Mouse (Mus musculus): ENCODE data around the gene Txndc5.
A peak's percentile ranks its signal among the peaks of the same experiment; 100 is the strongest.

Gene Txndc5

DNA sequence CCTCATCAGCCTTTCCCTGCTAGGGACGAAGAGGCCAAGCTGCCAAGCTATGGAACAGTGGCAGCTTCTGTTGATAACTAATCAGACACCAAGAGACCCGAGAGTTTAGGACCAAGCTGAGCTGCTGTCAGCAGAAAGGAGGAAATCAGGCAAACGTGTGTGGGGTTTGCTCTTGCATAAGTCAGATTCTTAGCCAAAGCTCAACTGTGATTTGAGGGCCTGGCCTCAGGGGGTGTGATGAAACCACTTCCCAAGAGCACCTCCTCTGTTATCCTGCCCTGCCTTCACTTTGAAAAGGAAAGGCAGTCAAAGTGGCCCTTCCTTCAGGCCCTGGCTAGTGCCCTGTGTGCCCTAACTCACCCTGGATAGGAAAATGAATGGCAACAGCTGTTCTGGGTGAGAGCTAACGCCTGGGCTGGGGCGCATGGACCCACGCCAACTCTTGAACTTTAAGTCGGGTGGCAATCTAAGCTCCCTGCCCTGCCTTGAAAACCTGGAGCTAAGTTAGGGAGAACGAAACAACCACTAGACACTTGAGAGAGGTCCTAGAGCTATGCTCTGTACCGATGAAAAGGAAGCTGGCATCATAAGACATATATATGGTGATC is at the start of gene Txndc5:
Gene Txndc5 (minus strand): TSS at position 138 of the 608 bp plus-strand sequence.
- no peak for DNase-seq (ENCODE audit: inconsistent age in 2 of 2, low spot score in 1 of 2)

GRCm38 (mm10) chr13:38574668-38575067 is 46.0 kb upstream of the Txndc5 start:
- DNase-seq (ENCODE audit: inconsistent age in 2 of 2, low spot score in 1 of 2) = no peak

- DNase-seq (ENCODE audit: inconsistent age in 2 of 2, low spot score in 1 of 2) = peak; percentile 12 to 74
These were observed 44.7 kb upstream of the Txndc5 start for GRCm38 (mm10) chr13:38573281-38573680.

GRCm38 (mm10) chr13:38565245-38565644 is 36.6 kb upstream of the Txndc5 start:
- no peak for DNase-seq (ENCODE audit: inconsistent age in 2 of 2, low spot score in 1 of 2)

DNA sequence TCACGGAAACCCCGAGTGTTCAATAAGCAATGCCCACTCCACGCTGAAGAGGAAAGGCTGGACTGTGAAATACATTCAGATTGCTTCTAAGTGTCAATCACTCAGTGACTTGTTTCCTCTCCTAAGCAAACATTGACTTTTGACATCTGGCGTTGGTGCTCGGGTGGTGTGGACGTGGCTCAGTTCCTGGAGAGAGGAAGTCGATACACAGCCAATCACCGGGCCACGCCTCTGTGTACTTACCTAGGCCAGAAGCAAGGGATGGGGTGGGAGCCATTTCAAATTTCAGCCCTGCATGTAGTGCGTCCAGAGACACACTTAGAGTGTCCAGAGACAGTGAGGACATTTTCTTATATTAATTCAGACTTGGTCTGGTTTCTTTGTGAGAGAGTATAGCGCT is 26.0 kb upstream of the Txndc5 start:
- no peak for DNase-seq (ENCODE audit: inconsistent age in 2 of 2, low spot score in 1 of 2)

GRCm38 (mm10) chr13:38554210-38554609 is 25.6 kb upstream of the Txndc5 start:
- DNase-seq (ENCODE audit: inconsistent age in 2 of 2, low spot score in 1 of 2) = no peak

- DNase-seq (ENCODE audit: inconsistent age in 2 of 2, low spot score in 1 of 2) = no peak
These were observed 20.1 kb upstream of the Txndc5 start for GRCm38 (mm10) chr13:38548681-38549080.

GRCm38 (mm10) chr13:38547717-38548116 is 19.1 kb upstream of the Txndc5 start:
- DNase-seq (ENCODE audit: inconsistent age in 2 of 2, low spot score in 1 of 2) = no peak

DNA sequence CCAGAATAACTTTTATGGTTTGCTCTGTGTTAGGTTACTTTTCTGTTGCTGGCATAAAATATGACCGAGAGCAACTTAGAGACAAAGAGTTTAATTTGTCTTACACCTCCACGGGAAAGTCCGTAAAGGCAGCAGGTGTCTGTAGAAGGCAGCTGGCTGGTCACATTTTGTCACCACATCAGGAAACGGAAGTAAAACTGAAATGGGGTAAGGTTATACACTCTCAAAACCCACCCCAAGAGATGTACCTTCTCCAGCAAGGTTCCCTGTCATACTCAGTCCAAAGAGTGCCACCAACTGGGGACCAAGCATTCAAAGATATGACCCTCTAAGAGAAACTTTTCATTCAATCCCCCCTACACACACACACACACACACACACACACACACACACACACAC is 18.1 kb upstream of the Txndc5 start:
- DNase-seq (ENCODE audit: inconsistent age in 2 of 2, low spot score in 1 of 2) = no peak

DNA sequence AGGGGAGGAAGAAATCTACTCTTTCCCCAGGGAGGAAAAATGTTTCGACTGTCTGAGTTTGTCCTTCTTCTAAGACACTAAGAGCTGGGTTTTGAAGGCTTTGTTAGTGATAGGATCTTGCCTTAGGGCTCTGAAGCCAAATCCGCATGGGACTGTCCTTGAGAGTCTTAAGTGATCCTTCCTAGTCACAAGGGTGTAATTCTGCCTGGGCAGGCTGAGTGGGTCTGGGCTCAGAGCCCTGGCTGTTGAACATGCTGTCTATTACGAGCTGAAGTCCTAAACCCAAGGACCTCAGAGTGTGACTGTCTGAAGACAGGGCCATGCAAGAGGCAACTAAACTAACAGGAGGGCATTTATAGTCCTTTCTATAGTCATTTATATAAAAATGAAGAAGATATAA is 16.8 kb upstream of the Txndc5 start:
- peak; percentile 21 to 64 for DNase-seq (ENCODE audit: inconsistent age in 2 of 2, low spot score in 1 of 2)

DNA sequence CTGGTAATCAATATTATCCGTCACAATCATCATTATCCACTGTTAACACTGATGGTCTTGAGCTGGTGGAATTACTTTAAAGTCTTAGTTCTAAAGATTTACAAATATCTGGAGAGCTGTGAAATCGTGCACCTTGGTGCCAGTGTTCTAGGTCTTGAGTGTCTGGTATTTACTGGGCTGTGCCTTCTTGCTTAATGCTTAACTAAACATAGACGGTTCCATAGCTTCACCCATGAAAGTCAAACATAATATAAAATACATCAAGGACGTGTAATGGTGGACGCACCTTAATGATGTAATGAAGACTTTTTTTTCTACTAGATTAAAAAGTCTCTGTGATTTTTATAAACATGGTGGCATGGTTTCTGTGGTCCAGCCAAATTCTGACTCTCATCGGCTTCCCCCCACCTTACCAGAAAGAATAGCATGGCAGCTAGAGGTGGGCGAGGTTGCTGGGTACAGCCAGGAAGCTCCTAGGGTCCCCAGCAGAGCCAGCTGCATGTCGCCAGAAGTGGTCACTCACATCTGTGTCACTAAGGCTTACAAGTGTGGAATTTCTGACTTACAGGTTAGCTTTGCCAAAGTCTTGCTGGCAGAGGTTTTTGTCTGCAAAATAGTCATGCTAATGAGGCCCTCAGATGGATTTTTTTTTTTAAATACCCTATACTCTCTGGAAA is 16.3 kb upstream of the Txndc5 start:
- DNase-seq (ENCODE audit: inconsistent age in 2 of 2, low spot score in 1 of 2) = no peak

- DNase-seq (ENCODE audit: inconsistent age in 2 of 2, low spot score in 1 of 2) = no peak
These were observed 15.0 kb upstream of the Txndc5 start for GRCm38 (mm10) chr13:38543455-38544125.

DNA sequence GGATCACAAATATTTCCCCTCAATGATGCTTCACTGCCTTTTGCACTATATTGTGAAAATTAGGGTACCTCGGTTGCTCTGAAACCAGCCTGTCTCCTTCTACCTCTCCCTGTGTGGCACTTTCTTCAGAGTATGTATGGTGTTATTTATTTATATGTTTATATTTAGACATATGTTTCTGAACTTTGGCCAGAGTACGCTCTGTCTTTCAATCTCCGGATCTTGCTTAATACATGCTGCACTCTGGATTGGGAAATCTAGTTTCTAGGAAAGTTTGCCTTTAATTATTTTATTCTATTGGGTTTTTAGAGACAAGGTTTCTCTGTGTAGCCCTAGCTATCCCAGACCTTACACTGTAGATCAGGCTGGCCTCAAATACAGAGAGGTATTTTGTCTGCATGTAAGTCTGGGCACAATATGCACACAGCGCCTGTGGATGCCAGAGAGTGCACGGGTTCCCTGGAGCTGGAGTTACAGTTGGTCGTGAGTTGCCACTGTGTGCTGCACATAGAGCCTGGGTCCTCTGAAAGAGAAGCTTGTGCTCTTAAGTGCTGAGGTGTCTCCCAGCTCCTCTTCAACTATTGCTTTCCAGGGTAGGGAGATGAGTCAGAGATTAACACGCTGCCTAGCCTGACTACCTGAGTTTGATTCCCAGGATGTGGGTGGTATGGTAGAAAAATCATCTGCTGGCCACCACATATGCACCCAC is 10.7 kb upstream of the Txndc5 start:
- no peak for DNase-seq (ENCODE audit: inconsistent age in 2 of 2, low spot score in 1 of 2)

GRCm38 (mm10) chr13:38537521-38537920 is 8.9 kb upstream of the Txndc5 start:
- peak in 1 of 2 experiments; percentile 11 for DNase-seq (ENCODE audit: inconsistent age in 2 of 2, low spot score in 1 of 2)

GRCm38 (mm10) chr13:38534731-38535130 is 6.1 kb upstream of the Txndc5 start:
- DNase-seq (ENCODE audit: inconsistent age in 2 of 2, low spot score in 1 of 2) = peak in 1 of 2 experiments; percentile 1

DNA sequence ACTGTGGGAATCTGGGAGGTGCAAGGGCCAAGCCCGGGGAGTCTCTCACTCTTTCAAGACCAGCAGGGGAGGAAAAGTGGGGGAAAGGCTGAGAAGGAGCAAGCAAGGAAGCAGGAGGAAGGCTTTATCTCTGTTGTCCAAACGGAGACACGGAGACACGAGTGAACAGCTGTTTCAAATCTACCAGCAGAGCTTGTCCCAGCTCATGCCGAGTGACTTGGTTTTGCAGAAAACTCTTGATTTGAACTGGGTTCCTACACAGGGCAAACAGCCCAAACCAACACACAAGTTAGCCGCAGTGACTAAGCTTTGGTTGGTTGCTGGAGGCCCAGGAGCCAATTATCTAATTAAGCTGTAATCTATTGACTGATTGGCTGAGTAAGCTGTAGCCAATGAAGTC is 5.4 kb upstream of the Txndc5 start:
- peak; percentile 2 to 16 for DNase-seq (ENCODE audit: inconsistent age in 2 of 2, low spot score in 1 of 2)

- peak in 1 of 2 experiments; percentile 4 for DNase-seq (ENCODE audit: inconsistent age in 2 of 2, low spot score in 1 of 2)
These were observed 4.8 kb upstream of the Txndc5 start for GRCm38 (mm10) chr13:38533461-38533860.

GRCm38 (mm10) chr13:38531498-38531897 is 2.9 kb upstream of the Txndc5 start:
- no peak for DNase-seq (ENCODE audit: inconsistent age in 2 of 2, low spot score in 1 of 2)

GRCm38 (mm10) chr13:38529576-38529975 is 952 bp upstream of the Txndc5 start:
- DNase-seq (ENCODE audit: inconsistent age in 2 of 2, low spot score in 1 of 2) = peak; percentile 52 to 82

DNA sequence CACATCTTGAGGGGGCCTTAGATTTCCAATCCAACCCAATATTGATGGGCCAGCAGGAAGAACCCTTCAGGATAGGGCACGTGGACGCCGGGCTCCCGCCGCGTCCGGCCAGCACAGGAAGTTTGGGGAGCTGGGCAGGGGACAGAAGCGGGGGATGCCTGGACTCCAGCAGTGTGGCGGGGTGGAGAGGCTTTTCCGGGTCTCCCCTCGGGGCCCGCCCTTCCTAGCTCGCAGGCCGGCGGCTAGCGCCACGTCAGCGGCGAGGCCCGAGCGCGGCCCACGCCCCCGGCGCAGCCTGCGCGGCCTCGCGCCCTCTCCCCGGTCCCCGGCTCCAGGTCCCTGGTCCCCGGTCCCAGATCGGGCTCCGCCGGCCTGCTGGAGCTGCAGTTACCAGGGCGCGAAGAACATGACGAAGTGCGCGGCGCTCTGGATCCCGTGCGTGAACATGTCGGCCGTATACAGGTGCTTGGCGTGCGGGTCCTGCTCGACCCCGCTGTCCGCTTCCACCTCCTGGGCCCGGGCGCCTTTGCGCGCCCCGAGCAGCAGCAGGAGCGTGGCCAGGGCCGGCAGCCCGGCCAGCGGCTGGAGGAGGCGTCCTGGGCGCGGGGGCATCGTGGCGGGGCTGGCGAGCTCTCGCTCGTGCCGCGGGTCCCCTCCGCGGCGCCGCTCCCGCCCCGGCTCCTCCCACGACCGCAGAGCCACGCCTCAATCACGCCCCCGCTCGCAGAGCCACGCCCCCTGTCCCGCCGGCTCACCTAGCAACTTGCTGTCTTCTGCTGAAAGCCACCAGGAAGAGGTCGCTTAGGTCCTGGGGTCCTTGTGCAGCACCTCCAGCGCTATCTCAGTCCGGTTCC is 600 bp downstream of the Txndc5 start:
- DNase-seq (ENCODE audit: inconsistent age in 2 of 2, low spot score in 1 of 2) = peak; percentile 93 to 97

Measured in adrenal gland, adult (tissue).